Mouse (Mus musculus): ENCODE measurements around the gene Dok4. TPM values are rescaled to one million over a fixed set of nuclear protein-coding genes. Genes with fewer than 3 reads are reported as not detected.
A peak's percentile ranks its signal among the peaks of the same experiment; 100 is the strongest.

Gene Dok4
- polyA plus RNA-seq, 1 experiment = not detected

GRCm38 (mm10) chr8:94822637-94823560 lies 53.2 kb downstream of the Dok4 start:
- WGBS = 73% methylated on average over 23 of the region's 23 CpGs
- peaks cover 5% of the 10 kb centered on the region; the same call in 1 of the 2 replicates for H3K4me1 ChIP-seq (ENCODE audit: control insufficient read depth, insufficient read depth, low read length)
- H3K27ac ChIP-seq (ENCODE audit: insufficient read depth, low read depth, low read length) = no peak overlapping the region
- TF ChIP-seq POLR2A (IDR thresholded peaks at IDR 0.05; ENCODE audit: insufficient read depth, low read depth, low read length) = no peak
- 0 out of 2 replicates have a peak, but pooled peaks have one; percentile 21 for TF ChIP-seq CTCF (IDR thresholded peaks at IDR 0.05; ENCODE audit: insufficient read depth, low read depth, low read length)
- no peak overlapping the region for H3K4me3 ChIP-seq (ENCODE audit: insufficient read depth, low read depth, low read length)

GRCm38 (mm10) chr8:94821381-94821780 lies 54.7 kb downstream of the Dok4 start:
- H3K4me1 ChIP-seq (ENCODE audit: control insufficient read depth, insufficient read depth, low read length) = peaks cover 5% of the 10 kb centered on the region; the same call in 1 of the 2 replicates
- TF ChIP-seq CTCF (IDR thresholded peaks at IDR 0.05; ENCODE audit: insufficient read depth, low read depth, low read length) = no peak
- TF ChIP-seq POLR2A (IDR thresholded peaks at IDR 0.05; ENCODE audit: insufficient read depth, low read depth, low read length) = no peak
- H3K27ac ChIP-seq (ENCODE audit: insufficient read depth, low read depth, low read length) = no peak overlapping the region
- H3K4me3 ChIP-seq (ENCODE audit: insufficient read depth, low read depth, low read length) = no peak overlapping the region
- 76% methylated on average over 2 of the region's 2 CpGs for WGBS

- H3K27ac ChIP-seq (ENCODE audit: insufficient read depth, low read depth, low read length) = no peak overlapping the region
- 80% methylated on average over 7 of the region's 7 CpGs for WGBS
- H3K4me1 ChIP-seq (ENCODE audit: control insufficient read depth, insufficient read depth, low read length) = peaks cover 5% of the 10 kb centered on the region; the same call in 1 of the 2 replicates
- no peak for TF ChIP-seq CTCF (IDR thresholded peaks at IDR 0.05; ENCODE audit: insufficient read depth, low read depth, low read length)
- TF ChIP-seq POLR2A (IDR thresholded peaks at IDR 0.05; ENCODE audit: insufficient read depth, low read depth, low read length) = no peak
- no peak overlapping the region for H3K4me3 ChIP-seq (ENCODE audit: insufficient read depth, low read depth, low read length)
These were observed 55.6 kb downstream of the Dok4 start for GRCm38 (mm10) chr8:94820553-94820952.

- TF ChIP-seq CTCF (IDR thresholded peaks at IDR 0.05; ENCODE audit: insufficient read depth, low read depth, low read length) (no peak), POLR2A (IDR thresholded peaks at IDR 0.05; ENCODE audit: insufficient read depth, low read depth, low read length) (no peak)
- WGBS = 88% methylated on average over 6 of the region's 6 CpGs
These were observed 56.4 kb downstream of the Dok4 start for GRCm38 (mm10) chr8:94819671-94820179.

GRCm38 (mm10) chr8:94817933-94818332 lies 58.2 kb downstream of the Dok4 start:
- 86% methylated on average over 11 of the region's 11 CpGs for WGBS
- no peak for TF ChIP-seq POLR2A (IDR thresholded peaks at IDR 0.05; ENCODE audit: insufficient read depth, low read depth, low read length)
- no peak overlapping the region for H3K27ac ChIP-seq (ENCODE audit: insufficient read depth, low read depth, low read length)
- H3K4me3 ChIP-seq (ENCODE audit: insufficient read depth, low read depth, low read length) = no peak overlapping the region
- peaks cover 4% of the 10 kb centered on the region; the same call in 1 of the 2 replicates for H3K4me1 ChIP-seq (ENCODE audit: control insufficient read depth, insufficient read depth, low read length)

More at GRCm38 (mm10) chr8:94819671-94820179, 56.4 kb downstream of the Dok4 start:
- H3K4me3 ChIP-seq (ENCODE audit: insufficient read depth, low read depth, low read length) = no peak overlapping the region
- no peak overlapping the region for H3K27ac ChIP-seq (ENCODE audit: insufficient read depth, low read depth, low read length)
- peaks cover 5% of the 10 kb centered on the region; the same call in 1 of the 2 replicates for H3K4me1 ChIP-seq (ENCODE audit: control insufficient read depth, insufficient read depth, low read length)

GRCm38 (mm10) chr8:94814556-94814955 lies 61.6 kb downstream of the Dok4 start:
- Histone ChIP-seq H3K27ac (ENCODE audit: insufficient read depth, low read depth, low read length) (no peak overlapping the region), H3K4me1 (ENCODE audit: control insufficient read depth, insufficient read depth, low read length) (peaks cover 5% of the 10 kb centered on the region; the same call in 1 of the 2 replicates), H3K4me3 (ENCODE audit: insufficient read depth, low read depth, low read length) (no peak overlapping the region)
- TF ChIP-seq CTCF (IDR thresholded peaks at IDR 0.05; ENCODE audit: insufficient read depth, low read depth, low read length) (no peak), POLR2A (IDR thresholded peaks at IDR 0.05; ENCODE audit: insufficient read depth, low read depth, low read length) (no peak)
- WGBS = 0% methylated on average over 1 of the region's 1 CpGs

Other genes with a start within 250 kb of the Dok4 start
- 149 TPM in 1 of 2 replicates, not detected in the other for gene Arl2bp, start 209.7 kb downstream of the Dok4 start, polyA plus RNA-seq (2012; ENCODE audit: insufficient read depth, insufficient read length, low replicate concordance, missing spikeins)
- not detected in 2 replicates for gene Pllp, start 180.1 kb downstream of the Dok4 start, polyA plus RNA-seq (2012; ENCODE audit: insufficient read depth, insufficient read length, low replicate concordance, missing spikeins)
- not detected in 2 replicates for gene Ccl22, start 130.7 kb downstream of the Dok4 start, polyA plus RNA-seq (2012; ENCODE audit: insufficient read depth, insufficient read length, low replicate concordance, missing spikeins)
- gene Cx3cl1, start 104.3 kb downstream of the Dok4 start, polyA plus RNA-seq (2012; ENCODE audit: insufficient read depth, insufficient read length, low replicate concordance, missing spikeins) = not detected in 2 replicates
- not detected in 2 replicates for gene Ccl17, start 65.9 kb downstream of the Dok4 start, polyA plus RNA-seq (2012; ENCODE audit: insufficient read depth, insufficient read length, low replicate concordance, missing spikeins)
- not detected in 2 replicates for gene Coq9, start 38.0 kb downstream of the Dok4 start, polyA plus RNA-seq (2012; ENCODE audit: insufficient read depth, insufficient read length, low replicate concordance, missing spikeins)
- gene Ciapin1, start 38.0 kb downstream of the Dok4 start, polyA plus RNA-seq (2012; ENCODE audit: insufficient read depth, insufficient read length, low replicate concordance, missing spikeins) = not detected in 2 replicates
- not detected in 2 replicates for gene Polr2c, start 18.9 kb downstream of the Dok4 start, polyA plus RNA-seq (2012; ENCODE audit: insufficient read depth, insufficient read length, low replicate concordance, missing spikeins)
- gene Ccdc102a, start 41.8 kb upstream of the Dok4 start, polyA plus RNA-seq (2012; ENCODE audit: insufficient read depth, insufficient read length, low replicate concordance, missing spikeins) = not detected in 2 replicates
- gene Adgrg5, start 47.4 kb upstream of the Dok4 start, polyA plus RNA-seq (2012; ENCODE audit: insufficient read depth, insufficient read length, low replicate concordance, missing spikeins) = not detected in 2 replicates
- gene Adgrg1, start 98.4 kb upstream of the Dok4 start, polyA plus RNA-seq (2012; ENCODE audit: insufficient read depth, insufficient read length, low replicate concordance, missing spikeins) = not detected in 2 replicates
- not detected in 2 replicates for gene Adgrg3, start 141.4 kb upstream of the Dok4 start, polyA plus RNA-seq (2012; ENCODE audit: insufficient read depth, insufficient read length, low replicate concordance, missing spikeins)
- gene Drc7, start 178.8 kb upstream of the Dok4 start, polyA plus RNA-seq (2012; ENCODE audit: insufficient read depth, insufficient read length, low replicate concordance, missing spikeins) = not detected in 2 replicates
- not detected in 2 replicates for gene Katnb1, start 204.9 kb upstream of the Dok4 start, polyA plus RNA-seq (2012; ENCODE audit: insufficient read depth, insufficient read length, low replicate concordance, missing spikeins)